In the genomic region with DNA sequence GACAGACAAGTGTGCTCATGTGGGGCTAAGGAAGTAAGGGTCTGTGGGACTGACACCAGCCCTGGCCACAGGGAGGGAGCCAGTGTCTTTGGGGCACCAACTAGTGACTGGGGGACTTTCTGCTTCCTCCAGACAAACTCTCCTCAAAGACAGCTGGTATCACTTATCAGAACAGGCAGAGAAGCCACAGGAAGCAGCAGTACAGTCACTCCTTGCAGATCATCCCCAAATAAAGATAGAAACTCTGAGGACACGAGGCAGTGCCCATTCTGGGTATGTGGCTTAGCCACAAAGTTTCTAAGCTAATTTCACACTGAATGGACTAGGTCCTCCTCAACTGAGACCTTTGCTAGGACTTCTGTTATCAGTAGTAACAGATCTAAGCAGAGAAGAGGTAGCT, we compare ENCODE assay signal across 23 mouse cellular contexts. TPM values are rescaled to one million over a fixed set of nuclear protein-coding genes. Genes with fewer than 3 reads are reported as not detected.
DNase-seq lines count a peak whose midpoint lies in the region; ATAC-seq and TF ChIP-seq lines count a peak whose summit lies in the region.
"Had no signal": no experiment of that assay in that cellular context is flagged by ENCODE, and none has a peak within 500 bp of the region (broad histone marks: within the 10 kb centered on the region; RNA-seq: fewer than 3 reads in every experiment).

No protein-coding gene starts in this region.

- no peaks in the 10 kb centered on the region for H3K9me3 ChIP-seq in G1E (replicated peaks)
- H3K9me3 ChIP-seq in liver, postnatal 0 days (ENCODE audit: low read length), result no peaks in the 10 kb centered on the region
- H3K9me3 ChIP-seq: embryonic facial prominence, embryonic 13.5 days; forebrain, embryonic 15.5 days; limb, embryonic 12.5 days; midbrain, embryonic 12.5 days; neural tube, embryonic 15.5 days had no signal

- peaks cover 88% of the 10 kb centered on the region for H3K36me3 ChIP-seq in G1E (replicated peaks)
- peaks cover 42% of the 10 kb centered on the region for H3K36me3 ChIP-seq in liver, postnatal 0 days (replicated peaks; ENCODE audit: insufficient read depth, low read length)

- DNase-seq in G1E (ENCODE audit: low spot score), result peak; percentile 77
- peak; percentile 46 for DNase-seq in liver
- no peak for DNase-seq in liver, postnatal 0 days
- DNase-seq in left cerebral cortex, postnatal 25 days (ENCODE audit: low spot score in 2 of 2), result no peak
- no peak for DNase-seq in adrenal gland, adult 18-20 months (ENCODE audit: low spot score in 2 of 2)
- DNase-seq in layer of hippocampus, adult 8-10 months (ENCODE audit: low spot score in 2 of 2), result no peak
- DNase-seq: adrenal gland, postnatal 36 days; cerebellum, adult 11 months; cerebellum, postnatal 10 days; heart, postnatal 4 days; lung, embryonic 14.5 days; lung, postnatal 36 days; right cerebral cortex, postnatal 14 days; thymus, postnatal 36 days had no signal

- no peak overlapping the region for H3K4me2 ChIP-seq in liver, postnatal 0 days (ENCODE audit: low read depth, low read length)
- H3K4me2 ChIP-seq: embryonic facial prominence, embryonic 13.5 days; forebrain, embryonic 15.5 days; limb, embryonic 12.5 days; lung, embryonic 14.5 days; midbrain, embryonic 12.5 days; neural tube, embryonic 15.5 days had no signal

- peak overlapping the region; percentile 34; the same call in 1 of the 2 replicates for H3K27ac ChIP-seq in bone marrow, adult 2 months (ENCODE audit: control insufficient read depth, insufficient read depth, low read depth, low read length, poor library complexity)
- H3K27ac ChIP-seq in liver, postnatal 0 days (ENCODE audit: low read depth), result 0 out of 2 replicates have a peak overlapping the region, but pooled peaks have one; percentile 34
- H3K27ac ChIP-seq: embryonic facial prominence, embryonic 13.5 days; forebrain, embryonic 15.5 days; limb, embryonic 12.5 days; midbrain, embryonic 12.5 days; neural tube, embryonic 15.5 days had no signal

- no peak for TF ChIP-seq CTCF in G1E (IDR thresholded peaks at IDR 0.05; ENCODE audit: low read depth, low read length)
- no peak for TF ChIP-seq CTCF in bone marrow, adult 2 months (IDR thresholded peaks at IDR 0.05; ENCODE audit: control insufficient read depth, insufficient read depth, low read length)
- TF ChIP-seq CTCF in liver, postnatal 0 days (IDR thresholded peaks at IDR 0.05; ENCODE audit: low read depth), result no peak

- H3K27me3 ChIP-seq in G1E (ENCODE audit: insufficient read depth, low read length), result no peaks in the 10 kb centered on the region
- H3K27me3 ChIP-seq in liver, postnatal 0 days (ENCODE audit: insufficient read depth, low read length), result no peaks in the 10 kb centered on the region
- H3K27me3 ChIP-seq: embryonic facial prominence, embryonic 13.5 days; forebrain, embryonic 15.5 days; limb, embryonic 12.5 days; midbrain, embryonic 12.5 days; neural tube, embryonic 15.5 days had no signal

- TF ChIP-seq POLR2A in bone marrow, adult 2 months (IDR thresholded peaks at IDR 0.05; ENCODE audit: borderline replicate concordance, control insufficient read depth, low read depth, low read length), result no peak

- peaks cover 39% of the 10 kb centered on the region for H3K4me1 ChIP-seq in G1E (ENCODE audit: insufficient read depth, low read depth, low read length)
- peaks cover 1% of the 10 kb centered on the region; the same call in 1 of the 2 replicates for H3K4me1 ChIP-seq in bone marrow, adult 2 months (ENCODE audit: control insufficient read depth, insufficient read depth, low read length)
- peaks cover 4% of the 10 kb centered on the region; the same call in 1 of the 2 replicates for H3K4me1 ChIP-seq in liver, postnatal 0 days (ENCODE audit: insufficient read depth)
- H3K4me1 ChIP-seq: embryonic facial prominence, embryonic 13.5 days; forebrain, embryonic 15.5 days; limb, embryonic 12.5 days; midbrain, embryonic 12.5 days; neural tube, embryonic 15.5 days had no signal

- WGBS in bone marrow, adult 2 months, result 13% methylated on average over 1 of the region's 1 CpGs
- WGBS in liver, postnatal 0 days (ENCODE audit: insufficient replicate concordance), result 30% methylated on average over 1 of the region's 1 CpGs

- intact Hi-C loops in left cerebral cortex, postnatal 25 days (cut with DNase I), result no loop called here

- peak; percentile 78 for TF ChIP-seq EP300 in liver, postnatal 0 days (IDR thresholded peaks at IDR 0.05; ENCODE audit: low read depth)

- H3K9ac ChIP-seq in liver, postnatal 0 days (replicated peaks), result no peak overlapping the region; the same call in 1 of the 2 replicates
- H3K9ac ChIP-seq: embryonic facial prominence, embryonic 13.5 days; forebrain, embryonic 15.5 days; limb, embryonic 12.5 days; lung, embryonic 14.5 days; midbrain, embryonic 12.5 days; neural tube, embryonic 15.5 days had no signal

- peak; percentile 92 for ATAC-seq in G1E (ENCODE audit: extremely low read depth, insufficient number of reproducible peaks, low FRiP score, poor library complexity, severe bottlenecking)
- peak; percentile 80 for ATAC-seq in liver, postnatal 0 days
- no peak for ATAC-seq in cerebellum, adult (ENCODE audit: insufficient number of reproducible peaks, low FRiP score, low TSS enrichment)
- ATAC-seq: forebrain, embryonic 15.5 days; hindbrain, embryonic 16.5 days; intestine, postnatal 0 days had no signal

- H3K4me3 ChIP-seq in G1E (ENCODE audit: low read depth, low read length), result no peak overlapping the region
- H3K4me3 ChIP-seq in bone marrow, adult 2 months (replicated peaks; ENCODE audit: control insufficient read depth, low read depth, low read length), result no peak overlapping the region
- no peak overlapping the region for H3K4me3 ChIP-seq in liver, postnatal 0 days (ENCODE audit: low read depth, low read length)
- H3K4me3 ChIP-seq: embryonic facial prominence, embryonic 13.5 days; forebrain, embryonic 15.5 days; limb, embryonic 12.5 days; midbrain, embryonic 12.5 days; neural tube, embryonic 15.5 days had no signal

RNA-seq across cellular contexts. Expression of gene Cttn, which starts 22.1 kb away (rescaled TPM):
- total RNA-seq in G1E (2014; fragmentation: Nextera tagmentation) (14.3 and 23.8 TPM in 2 replicates), G1E (2017) (31.8 and 34.1 TPM in 2 replicates)
- 107 and 119 TPM in 2 replicates for polyA plus RNA-seq in G1E (2012)
- polyA plus RNA-seq in bone marrow, adult 2 months (2011; ENCODE audit: insufficient read depth, insufficient read length, low replicate concordance, missing spikeins), result 25.3 and 37.5 TPM in 2 replicates
- polyA plus RNA-seq in liver, postnatal 0 days (2015; fragmentation: Nextera tagmentation; extraction: Ambion mirVana), result 24.8 and 29.0 TPM in 2 replicates
- total RNA-seq in left cerebral cortex, postnatal 25 days (2021), result 100 to 1,000 TPM; 102 to 103 TPM
- total RNA-seq in adrenal gland, adult 18-20 months (2021), result 100 to 1,000 TPM; 168 to 229 TPM
- total RNA-seq in layer of hippocampus, adult 8-10 months (2022), result 100 to 1,000 TPM; 151 to 178 (median 164) TPM

Comparison
In these comparisons a context has a peak if more than half of its experiments do, and no peak if none do; other contexts are left out.
1. DNase-seq: peak in G1E (single experiment) and liver (single experiment); none in liver, postnatal 0 days (single experiment), left cerebral cortex, postnatal 25 days (0 of 2), adrenal gland, adult 18-20 months (0 of 2) and layer of hippocampus, adult 8-10 months (0 of 2).